Mouse (Mus musculus): ENCODE results near the gene Ulk1.
"Not testable (repeated sequence)": the region's sequence is repeated elsewhere in the genome, so short reads cannot be mapped to it uniquely, and the experiment has no call there.

The Ulk1 gene

DNA sequence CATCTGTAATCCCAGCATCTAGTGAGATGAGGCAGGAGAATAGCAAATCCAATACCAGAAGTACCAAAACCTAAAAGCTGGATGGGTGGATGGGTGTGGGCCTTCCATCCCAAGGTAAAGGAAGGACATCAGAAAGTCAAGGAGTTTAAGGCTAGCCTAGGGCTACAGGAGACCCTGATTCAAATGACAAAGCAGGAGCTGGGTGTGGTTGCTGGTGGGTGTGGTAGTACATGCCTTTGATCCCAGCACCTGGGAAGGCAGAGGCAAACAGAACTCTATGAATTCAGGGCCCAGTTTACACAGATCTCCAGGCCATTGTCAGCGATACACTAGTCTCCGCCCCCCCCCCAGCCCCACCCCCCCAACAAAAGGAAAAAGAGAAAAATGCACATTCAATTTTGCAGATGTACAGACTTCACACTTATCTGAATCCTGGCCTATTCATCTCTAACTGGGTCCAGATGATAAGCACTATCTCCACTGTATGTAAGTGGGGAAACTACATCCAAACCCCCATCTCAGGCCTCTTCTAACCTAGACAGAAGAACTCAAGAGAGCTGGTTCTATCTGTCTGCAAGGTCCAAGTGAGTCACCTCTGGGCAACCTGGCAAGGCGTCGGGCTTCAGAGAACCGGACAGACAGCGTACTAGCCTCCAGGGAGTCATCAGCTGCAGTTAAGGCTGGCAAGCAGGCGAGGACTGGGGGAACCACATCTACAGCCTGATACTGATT lies 5.7 kb downstream of the Ulk1 start:
- no peak for DNase-seq (ENCODE audit: low read depth, low spot score)

DNA sequence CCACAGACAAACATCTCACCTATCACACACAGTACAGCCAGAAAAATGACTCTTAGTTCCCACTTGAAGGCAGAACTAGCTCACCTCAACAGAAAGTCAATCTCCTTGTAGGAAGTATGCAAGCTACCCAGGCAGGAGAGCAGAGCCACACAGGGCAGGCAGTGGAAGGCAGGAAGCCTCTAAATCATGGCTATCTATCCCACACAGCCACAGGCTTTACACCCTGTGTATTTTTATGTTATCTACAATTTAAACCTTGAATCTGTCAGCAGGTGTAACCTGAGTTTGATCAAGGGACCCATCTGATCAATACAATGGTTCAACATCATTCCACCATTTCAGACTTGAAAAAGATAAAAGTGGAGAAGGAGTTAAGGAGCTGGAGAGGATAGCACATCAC lies 7.1 kb downstream of the Ulk1 start:
- no peak for DNase-seq (ENCODE audit: low read depth, low spot score)

DNA sequence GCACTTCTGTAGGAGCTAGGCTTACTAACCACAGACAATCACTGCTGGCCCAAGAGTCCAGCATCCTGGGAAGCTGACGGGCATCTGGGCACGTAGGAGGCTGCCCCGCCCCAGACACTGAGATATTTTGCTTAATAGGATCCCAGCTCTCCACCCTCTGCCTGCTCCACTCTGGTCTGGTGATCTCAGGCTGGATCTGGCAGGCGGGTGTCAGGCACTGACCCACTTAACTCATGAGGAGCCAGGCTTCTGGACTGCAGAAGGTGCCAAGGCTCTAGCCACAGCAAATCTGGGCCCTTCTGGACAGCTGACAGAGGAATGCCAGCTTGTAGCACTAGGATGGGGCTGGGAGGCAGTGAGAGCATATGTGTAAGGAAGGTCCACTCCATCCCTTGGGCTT lies 7.7 kb downstream of the Ulk1 start:
- no peak for DNase-seq (ENCODE audit: low read depth, low spot score)

DNA sequence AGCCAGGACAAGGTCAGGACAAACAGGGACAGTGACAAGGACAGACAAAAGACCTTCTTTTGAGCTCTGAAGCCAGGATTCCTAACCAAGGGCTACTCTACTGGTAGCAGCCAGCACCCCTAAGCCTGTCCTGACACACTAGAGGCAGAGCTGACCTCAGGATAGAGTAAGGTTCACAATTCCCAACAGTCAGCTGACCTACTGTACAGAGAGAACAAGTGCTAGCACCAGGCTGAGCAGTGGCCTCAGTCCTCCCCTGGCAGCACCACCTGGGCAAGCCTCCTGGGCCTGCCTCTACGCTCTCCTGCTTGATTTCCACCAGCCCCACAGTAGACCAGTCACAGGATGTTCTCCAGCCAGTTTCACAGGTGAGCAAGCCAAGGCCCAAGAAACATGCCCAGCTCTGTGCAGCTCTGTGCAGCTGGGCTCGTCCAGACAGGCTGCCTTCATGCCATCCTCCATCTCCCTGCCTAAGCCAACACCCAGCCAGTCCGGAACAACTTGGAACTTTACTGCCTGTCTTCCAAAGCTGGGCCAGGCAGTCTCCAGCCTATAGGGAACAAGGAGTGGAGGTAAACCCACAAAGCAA lies 8.8 kb downstream of the Ulk1 start:
- no peak for DNase-seq (ENCODE audit: low read depth, low spot score)

DNA sequence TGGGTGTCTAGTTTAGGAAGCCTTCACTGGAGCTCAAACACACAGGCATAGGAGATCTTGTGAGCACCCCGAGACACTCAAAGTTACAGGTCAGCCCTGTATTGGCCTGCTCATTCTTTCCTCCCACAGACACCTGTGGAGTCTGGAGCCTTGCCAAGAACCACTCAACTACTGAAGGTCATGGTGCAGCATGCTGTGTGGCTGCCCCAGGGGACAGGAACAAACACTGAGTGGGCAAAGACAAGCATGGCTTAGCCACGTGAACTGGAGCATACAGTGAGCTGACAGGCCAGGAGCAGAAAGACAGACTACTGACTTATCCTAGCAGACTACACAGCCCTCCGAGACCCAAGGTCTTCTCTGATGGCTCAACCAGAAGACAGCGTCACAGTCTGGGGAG lies 12.2 kb downstream of the Ulk1 start:
- DNase-seq (ENCODE audit: low read depth, low spot score): no peak

DNA sequence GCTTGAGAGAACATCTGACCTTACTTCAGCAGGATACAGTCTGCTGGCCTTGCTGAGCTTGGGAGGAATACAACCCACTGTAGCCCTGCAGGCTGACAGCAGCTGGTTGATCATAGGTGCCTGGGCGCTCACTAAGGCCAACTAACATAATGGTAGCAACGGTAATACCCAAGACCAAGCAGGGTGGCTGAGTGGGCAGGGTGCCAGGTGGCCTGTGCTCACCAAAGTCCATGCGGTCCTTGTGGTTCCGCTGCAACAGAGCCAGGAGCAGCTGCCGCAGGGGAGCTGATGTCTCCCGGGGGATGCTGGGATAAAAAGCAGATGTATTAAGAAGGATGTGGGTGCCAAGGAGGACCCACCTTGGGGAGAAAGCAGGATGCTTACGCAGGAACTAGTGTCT lies 15.5 kb downstream of the Ulk1 start:
- no peak for DNase-seq (ENCODE audit: low read depth, low spot score)

DNA sequence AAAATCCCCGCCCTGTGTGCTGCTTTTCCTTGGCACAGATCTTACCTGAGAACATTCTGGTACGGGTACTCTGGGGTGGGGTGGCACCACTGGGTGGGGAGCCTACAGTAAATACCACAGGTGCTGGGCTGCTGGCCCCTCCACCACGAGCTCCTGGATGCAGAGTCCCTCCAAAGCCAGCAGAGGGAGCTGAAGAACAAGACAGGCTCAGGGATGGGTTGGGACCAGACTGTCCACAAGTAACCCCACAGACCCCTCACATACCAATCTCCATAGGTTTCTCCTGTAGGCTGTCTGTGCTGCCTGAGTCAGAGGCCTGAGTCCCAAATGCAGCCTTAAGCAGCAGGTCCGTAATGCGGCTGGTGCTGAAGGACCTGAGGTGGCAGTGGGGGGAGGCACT lies 21.2 kb downstream of the Ulk1 start:
- DNase-seq (ENCODE audit: low read depth, low spot score): no peak

DNA sequence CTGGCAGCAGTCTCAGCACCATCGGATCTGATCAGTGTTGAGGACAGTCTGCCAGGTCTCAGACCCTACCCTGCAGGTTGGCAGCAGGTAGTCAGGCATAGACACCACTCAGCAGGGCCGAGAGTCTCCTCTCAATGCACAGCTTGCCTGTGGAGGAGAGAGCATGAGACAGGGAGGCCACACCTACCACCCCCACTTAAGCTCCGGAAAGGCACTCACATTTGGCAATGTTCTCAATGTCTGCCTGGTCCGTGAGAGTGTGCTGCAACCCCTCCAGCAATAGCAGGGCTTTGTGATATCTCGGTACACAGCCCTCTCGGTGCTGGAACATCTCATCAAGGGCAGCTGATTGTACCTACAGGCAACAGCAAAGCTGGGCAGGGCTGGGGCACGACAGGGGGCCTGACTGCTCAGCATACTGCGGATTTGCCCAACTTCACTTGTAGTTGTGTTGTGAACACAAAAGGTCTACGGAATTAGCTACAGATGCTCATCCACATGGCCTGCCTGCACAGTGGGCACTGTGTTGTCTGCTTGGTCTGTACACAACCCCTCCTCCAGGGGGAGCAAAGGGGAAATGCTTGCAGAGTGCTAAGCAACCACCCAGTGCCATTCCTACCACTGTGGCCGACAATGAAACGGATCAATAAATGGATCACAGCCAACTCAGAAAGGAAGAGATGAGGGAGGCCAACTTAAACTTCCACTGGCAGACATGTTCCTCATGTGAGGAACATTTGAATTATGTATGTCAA lies 23.6 kb downstream of the Ulk1 start:
- DNase-seq (ENCODE audit: low read depth, low spot score): no peak

DNA sequence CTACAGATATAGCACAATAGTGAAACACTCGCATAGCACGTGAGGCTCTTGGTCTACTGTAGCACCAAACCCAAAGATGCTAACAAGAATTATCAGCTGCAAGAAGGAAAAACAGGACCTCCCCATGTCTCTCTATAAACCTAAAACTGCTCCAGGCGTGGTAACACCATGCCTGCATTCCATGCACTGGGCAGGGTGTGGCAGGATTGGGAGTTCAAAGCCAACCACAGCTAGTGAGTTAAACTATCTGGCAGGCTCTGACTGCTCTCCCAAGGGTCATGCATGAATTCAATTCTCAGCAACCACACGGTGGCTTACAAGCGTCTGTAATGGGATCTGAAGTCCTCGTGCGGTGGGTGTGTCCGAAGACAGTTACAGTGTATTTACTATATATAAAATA lies 26.7 kb downstream of the Ulk1 start:
- DNase-seq (ENCODE audit: low read depth, low spot score): no peak

DNA sequence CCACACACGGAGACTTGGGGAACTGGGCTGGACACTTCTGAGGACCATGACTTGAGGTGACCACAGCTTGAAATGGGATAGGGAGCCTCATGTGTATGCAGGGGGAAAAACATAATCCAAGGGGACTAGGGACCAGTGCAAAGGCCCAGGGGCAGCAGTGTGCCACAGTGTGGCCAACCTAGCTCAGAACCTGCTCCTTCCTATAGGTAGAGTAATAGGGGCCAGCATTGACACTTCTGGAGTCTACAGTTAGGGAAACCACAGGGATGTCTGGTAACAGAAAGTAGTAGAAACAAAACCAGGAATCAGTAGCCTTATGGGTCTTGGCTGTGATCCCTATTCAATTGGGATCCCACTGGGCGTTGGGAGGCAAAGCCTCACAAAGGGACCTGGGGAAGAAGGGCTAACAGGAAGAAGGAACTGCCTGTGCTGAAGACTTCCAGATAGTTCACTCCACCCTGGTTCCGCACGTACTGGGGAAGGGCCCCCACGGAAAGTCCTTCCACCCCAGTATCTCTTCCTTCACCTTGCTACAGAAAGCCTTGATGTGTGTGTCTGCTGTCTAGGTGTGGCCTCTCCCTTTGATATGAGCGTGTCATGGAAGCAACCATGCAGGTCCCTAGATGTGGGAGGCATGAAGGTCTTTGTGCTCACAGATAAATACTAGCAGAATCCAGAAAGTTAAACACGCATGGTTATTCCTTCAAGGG lies 28.2 kb downstream of the Ulk1 start:
- DNase-seq (ENCODE audit: low read depth, low spot score): no peak

DNA sequence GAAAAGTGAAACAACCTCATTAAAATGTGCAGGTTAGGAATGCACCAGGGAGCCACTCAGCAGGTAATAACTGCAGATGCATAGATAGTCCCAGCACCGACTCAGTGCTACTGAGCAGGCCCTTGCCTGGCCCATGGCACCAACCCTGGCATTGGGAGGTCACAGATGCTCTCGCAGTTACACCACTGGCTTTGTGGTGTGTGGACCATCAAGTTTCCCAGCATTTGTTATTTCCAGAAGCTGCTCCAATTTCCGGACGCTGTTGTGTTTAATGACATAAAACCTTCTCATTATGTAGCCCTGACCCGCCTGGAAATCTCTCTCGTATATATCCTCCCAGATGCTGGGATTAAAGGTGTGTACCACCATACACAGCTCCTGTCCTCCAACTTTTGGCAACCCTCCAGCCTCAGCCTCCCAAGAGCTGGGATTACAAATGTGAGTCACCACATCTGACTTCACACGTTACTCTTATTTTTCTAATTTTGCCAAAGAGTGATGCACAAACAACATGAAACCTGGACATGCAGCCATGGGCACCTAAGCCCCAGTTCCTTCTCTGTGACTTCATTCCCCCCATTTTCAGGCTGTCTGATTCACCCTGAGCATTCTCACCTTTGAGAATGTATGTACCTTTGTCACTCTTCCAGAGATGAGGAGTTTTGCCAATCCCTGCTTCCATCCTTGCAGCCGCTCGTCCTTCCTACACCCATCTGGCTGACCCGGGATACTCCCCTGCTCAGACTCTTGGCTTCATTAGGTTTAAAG lies 29.0 kb downstream of the Ulk1 start:
- no peak for DNase-seq (ENCODE audit: low read depth, low spot score)

DNA sequence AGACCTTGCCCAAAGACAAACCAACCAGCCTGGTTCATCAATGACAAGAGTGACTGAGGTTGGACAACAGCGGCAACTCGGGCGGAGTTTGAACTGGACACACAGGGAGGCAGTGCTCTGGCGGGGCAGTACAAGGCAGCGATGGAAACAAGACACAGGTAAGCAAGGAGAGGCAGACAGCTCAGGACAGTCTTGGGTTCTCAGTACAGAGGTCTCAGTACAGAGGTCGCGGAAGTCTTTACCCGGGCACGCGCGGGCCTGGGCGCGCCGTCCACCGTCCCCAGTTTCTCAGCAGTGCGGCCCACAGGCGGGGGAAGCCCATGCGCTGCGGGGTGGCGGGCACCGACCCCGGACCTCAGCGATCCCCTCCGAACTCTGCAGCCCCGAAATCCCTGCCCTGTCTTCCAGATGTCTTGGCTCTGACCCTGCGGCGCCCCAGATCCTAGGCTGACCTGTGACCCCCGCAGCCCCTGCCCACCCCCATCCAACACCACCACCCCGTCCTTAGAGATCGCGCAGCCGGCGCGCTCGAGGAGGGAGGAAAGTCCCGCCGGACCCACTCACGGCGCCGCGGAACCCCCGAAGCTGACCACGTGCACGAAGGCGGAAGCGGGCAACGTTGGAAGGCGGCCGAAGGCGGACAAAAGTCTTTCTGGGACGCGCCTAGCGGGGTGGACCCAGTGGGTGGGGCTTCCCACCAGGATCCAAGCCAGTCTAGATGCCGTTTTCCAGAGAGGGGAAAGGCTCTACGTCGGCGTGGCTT lies 29.7 kb downstream of the Ulk1 start, which contains the start of gene Pus1:
TSS of gene Pus1 (minus strand) at position 662 of the 763 bp plus-strand sequence.
- peak; percentile 71 for DNase-seq (ENCODE audit: low read depth, low spot score)

DNA sequence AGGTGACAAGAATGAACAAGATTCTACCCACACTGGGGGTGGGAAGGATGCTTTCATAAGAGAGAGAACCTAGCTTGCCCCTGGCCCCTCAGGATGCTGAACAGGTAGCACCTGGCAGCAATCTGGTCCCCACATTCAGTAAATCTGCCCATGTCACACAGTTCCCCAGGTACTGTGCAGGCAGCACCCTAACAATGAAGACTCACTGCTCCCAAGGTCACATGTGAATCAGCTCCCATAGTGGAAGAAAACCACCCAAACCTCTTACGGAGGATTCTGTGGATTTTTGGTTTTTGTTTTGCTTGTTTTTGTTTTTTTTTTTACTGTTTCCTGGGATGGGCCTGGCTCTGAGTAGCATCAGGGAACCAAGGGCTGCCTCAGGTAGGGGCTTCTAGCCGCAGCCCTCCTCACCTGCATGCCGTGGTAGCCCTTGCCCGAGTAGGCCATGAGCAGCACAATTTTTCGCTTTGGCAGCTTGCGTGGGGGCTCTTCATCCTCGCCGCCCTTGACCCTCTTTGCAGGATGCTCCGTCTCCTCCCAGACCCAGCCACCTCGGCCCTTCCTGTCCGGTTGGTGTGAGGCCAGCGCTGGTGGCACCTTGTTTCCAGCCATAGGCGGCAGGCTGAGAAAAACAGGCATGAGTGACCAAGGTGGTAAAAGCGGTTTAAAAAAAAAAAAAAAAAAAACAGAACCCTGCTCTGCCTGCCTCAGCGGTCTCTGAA lies 30.5 kb downstream of the Ulk1 start:
- DNase-seq (ENCODE audit: low read depth, low spot score): no peak

DNA sequence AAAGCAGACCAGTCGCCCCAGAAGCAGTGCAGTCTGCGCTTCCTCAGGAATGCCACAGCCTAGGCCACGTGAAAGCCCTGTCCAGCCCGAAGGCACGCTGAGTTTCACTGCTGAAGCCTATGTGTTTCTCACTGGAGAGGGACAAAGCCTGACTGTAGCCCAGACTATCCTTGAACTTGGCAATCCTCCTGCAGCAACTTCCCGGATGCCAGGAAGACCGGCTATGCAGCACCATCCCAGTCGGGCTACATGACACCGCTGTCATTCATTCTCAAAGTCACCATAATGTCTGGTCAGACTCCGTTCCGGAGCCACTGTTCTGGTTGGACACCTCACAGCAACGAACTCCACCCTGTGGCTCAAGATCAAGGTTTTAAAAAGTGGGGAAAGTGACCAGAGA lies 31.6 kb downstream of the Ulk1 start:
- no peak for DNase-seq (ENCODE audit: low read depth, low spot score)

DNA sequence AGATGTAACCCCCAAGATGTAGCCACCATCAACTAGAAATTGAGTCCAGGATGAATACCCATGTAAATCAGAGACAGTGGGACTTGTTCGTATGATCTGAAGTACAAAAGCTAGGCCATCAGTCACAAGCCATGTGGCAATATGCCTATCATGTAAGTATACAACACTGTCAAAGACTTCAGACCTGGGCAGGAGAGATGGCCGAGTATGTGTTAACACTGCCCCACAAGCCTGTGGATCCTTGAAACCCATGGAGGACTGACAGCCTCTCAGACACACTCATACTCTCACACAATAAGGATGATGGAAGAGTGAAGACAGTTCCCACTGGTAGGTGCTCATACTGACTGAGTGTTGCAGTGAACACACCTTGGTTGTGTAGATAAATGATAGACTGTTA lies 33.8 kb downstream of the Ulk1 start:
- DNase-seq (ENCODE audit: low read depth, low spot score): no peak

DNA sequence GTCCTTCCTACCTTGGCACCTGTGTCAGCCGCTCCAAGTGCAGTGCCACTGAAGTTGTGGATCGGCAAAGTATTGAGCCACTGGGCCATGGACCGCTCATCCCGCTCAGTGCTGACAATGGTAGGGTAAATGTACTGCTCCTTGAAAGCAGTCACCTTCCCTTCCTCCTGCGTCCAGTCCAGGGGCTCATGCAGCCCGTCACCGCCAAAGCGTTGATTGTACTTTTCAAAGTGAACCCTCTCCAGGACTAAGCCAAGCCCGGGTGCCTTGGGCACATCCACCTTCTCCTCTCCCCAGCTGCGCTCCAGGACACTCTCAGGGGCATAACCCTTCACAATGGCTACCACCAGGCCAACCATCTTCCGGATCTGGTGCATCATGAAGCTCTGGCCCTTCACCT lies 35.4 kb downstream of the Ulk1 start:
- DNase-seq (ENCODE audit: low read depth, low spot score): no peak

DNA sequence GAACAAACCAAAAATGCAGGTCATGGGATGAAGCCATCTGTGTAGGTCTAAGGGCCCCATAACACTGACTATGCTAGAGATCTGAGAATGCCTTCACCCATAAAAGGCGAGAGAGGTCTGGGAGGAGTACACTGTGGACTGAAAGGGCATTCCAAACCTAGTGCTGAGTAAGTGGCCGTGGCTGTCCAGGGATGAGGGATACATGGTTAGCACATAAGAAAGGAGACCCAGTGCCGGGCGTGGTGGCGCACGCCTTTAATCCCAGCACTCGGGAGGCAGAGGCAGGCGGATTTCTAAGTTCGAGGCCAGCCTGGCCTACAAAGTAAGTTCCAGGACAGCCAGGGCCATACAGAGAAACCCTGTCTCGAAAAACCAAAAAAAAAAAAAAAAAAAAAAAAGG lies 37.0 kb downstream of the Ulk1 start:
- not testable (repeated sequence) for DNase-seq (ENCODE audit: low read depth, low spot score)

DNA sequence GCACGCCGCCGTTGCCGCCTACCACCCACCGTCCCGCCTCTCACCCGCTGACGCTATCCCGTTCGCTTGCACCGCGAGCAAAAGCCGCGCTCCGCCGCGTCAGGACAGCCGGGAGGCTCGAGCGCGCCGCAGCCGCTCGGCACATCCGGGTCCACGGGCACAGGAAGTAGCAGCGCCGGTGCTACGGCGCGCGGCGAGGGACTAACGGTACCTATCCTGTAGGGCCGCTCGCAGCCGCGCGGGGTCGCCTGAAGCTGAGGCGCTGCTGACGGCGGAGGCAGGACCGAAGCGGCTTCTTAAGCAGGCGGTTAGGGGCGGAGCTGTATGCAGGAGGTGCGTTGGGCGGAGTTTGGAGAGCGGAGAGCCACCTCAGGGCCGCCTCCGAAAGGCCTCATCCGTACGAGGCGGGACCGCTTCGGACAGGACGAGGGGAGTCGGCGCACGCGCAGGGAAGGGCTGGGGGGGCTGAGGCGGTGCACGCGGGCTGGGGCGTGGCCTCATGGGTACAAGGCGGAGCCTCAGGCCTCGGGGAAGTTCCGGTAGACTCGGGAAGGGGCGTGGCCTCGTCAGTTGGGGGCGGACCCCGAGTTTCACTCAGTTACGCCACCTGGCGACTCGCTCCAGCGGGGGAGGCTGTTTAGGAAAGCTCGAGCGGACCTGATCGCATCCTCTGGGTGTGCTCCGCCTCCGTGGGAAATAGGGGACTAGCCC lies 39.3 kb downstream of the Ulk1 start, which contains the start of gene Ep400:
TSS of gene Ep400 (minus strand) at position 270 of the 711 bp plus-strand sequence.
- peak; percentile 99 for DNase-seq (ENCODE audit: low read depth, low spot score)

DNA sequence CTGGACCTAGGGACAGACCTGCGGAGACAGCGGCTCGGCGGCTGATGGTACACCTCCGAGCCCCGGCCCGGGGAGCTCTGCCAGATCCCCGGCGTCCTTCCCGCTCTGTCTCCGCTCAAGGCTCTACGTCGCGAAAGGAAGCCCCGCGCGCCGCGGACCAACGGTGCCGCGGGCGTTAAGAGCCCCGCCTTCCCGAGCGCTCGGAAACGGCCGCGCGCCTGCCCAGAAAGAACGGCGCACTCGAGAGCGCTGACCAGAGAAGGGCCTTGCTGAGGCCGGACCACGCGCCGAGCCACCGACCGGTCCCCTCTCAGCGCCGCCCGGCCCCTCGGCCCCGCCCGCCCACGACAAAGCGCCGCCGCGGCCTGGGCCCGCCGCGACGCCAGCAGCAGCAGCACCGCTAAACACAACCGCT lies 39.9 kb downstream of the Ulk1 start:
- peak; percentile 14 for DNase-seq (ENCODE audit: low read depth, low spot score)

Data from brain, embryonic 18.5 days (tissue).